Mouse (Mus musculus) brain, embryonic 14.5 days (tissue): ENCODE measurements around the gene Hist1h2af. TPM values are rescaled to one million over a fixed set of nuclear protein-coding genes. Genes with fewer than 3 reads are reported as not detected.
"Not testable (repeated sequence)": the region's sequence is repeated elsewhere in the genome, so short reads cannot be mapped to it uniquely, and the experiment has no call there.

Experiments used
- DNase-seq: peaks from one replicate; pipeline ENCODE4 v3.0.0-alpha.2; 2011; ENCODE audit warnings: low read depth
- CTCF ChIP-seq: fragments of 200-500 bp; IDR thresholded peaks from 2 replicates; pipeline ENCODE4 v1.5.1; 2012; ENCODE audit warnings: inconsistent platforms, mild to moderate bottlenecking, moderate library complexity, borderline replicate concordance; ENCODE audit not compliant: insufficient read depth, insufficient read length; ENCODE audit errors: extremely low read depth
- POLR2A ChIP-seq: fragments of 200-500 bp; IDR thresholded peaks from 2 replicates; pipeline ENCODE4 v1.6.1; 2012; ENCODE audit warnings: mild to moderate bottlenecking, inconsistent platforms, borderline replicate concordance; ENCODE audit not compliant: poor library complexity, insufficient read depth, insufficient read length, severe bottlenecking; ENCODE audit errors: extremely low read depth
- polyA plus RNA-seq: library from polyadenylated mRNA; depleted of rRNA; stranded (reverse); fragments of >200 nt; gene quantifications from 2 replicates; pipeline ENCODE4 v1.2.3, GENCODE M21; 2012

The Hist1h2af gene
- polyA plus RNA-seq, 1 experiment, result 536 TPM

DNA sequence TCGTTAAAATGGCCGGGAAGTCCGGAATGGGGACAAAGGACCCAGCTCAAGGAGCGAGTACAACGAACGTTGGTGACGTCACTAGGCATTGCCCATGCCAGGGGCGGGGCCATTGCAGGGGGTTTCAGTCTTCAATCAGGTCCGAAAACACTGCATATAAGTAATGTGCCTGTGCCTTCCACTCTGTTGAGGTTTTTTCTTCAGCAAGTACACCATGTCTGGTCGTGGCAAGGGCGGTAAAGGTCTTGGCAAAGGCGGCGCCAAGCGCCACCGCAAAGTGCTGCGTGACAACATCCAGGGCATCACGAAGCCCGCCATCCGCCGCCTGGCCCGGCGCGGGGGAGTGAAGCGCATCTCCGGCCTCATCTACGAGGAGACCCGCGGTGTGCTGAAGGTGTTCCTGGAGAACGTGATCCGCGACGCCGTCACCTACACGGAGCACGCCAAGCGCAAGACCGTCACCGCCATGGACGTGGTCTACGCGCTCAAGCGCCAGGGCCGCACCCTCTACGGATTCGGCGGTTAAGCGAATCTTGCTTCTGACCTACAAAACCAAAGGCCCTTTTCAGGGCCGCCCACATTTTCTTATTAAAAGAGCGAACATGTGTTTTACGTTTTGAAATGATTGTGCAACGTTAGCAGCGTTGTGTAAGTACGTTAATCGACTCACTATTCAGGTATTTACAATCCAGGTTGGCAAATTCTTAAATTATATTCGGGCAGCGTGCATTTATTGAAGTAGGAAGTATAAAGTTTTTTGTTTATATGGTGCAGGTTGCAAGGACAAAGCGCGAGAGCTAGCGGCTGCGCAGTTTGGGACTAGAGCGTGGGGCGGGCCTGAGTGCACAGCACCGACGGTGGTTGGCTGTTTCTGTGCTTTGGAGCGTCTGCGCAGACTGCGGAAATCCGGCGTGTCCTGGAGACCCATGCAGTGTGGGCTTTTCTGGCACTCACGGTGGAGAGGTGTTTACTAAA, 2.5 kb upstream of the Hist1h2af start, which contains the start of gene Hist1h4h:
Hist1h4h (plus strand) TSS at position 150 of the 975 bp plus-strand sequence.
- peak; percentile 99 for DNase-seq
- TF ChIP-seq CTCF (no peak), POLR2A (peak; percentile 76; the same call in 1 of the 2 replicates)

DNA sequence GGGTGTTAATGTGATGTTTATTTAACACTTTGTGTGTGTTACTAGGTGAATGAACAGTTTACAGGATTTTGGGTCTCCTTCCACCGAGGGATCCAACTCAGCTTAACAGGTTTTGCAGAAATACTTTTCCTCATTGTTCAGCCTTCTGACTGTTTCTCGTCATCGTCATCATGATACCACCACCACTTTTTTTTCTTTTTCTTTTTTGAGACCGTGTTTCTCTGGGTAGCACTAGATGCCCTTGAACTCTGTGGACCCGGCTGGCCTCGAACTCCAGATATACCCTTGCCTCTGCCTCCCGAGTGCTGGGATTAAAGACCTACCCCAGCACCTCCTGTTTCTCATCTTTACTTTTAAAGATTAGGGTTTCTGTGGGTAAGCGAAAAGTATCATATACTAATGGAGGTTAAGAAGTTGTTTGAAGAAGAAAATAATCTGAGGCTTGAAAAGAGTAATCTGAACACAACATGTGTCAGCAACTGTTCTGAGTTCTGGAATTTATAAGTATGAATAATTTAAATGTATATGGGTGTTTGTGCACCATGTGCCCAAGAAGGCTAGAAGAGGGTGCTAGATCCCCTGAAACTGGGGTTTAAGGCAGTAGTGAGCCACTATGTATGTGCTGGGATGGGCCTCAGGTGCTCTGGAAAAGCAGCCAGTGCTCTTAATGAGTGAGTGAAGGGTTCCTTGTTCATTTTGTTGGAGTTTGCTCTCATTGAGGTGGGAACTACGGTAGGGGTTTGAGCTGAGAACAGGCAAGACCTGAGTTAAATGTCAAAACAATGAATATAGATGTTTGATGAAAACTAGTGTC, 1.2 kb upstream of the Hist1h2af start:
- DNase-seq, result peak; percentile 23
- no peak for TF ChIP-seq CTCF
- TF ChIP-seq POLR2A, result no peak

DNA sequence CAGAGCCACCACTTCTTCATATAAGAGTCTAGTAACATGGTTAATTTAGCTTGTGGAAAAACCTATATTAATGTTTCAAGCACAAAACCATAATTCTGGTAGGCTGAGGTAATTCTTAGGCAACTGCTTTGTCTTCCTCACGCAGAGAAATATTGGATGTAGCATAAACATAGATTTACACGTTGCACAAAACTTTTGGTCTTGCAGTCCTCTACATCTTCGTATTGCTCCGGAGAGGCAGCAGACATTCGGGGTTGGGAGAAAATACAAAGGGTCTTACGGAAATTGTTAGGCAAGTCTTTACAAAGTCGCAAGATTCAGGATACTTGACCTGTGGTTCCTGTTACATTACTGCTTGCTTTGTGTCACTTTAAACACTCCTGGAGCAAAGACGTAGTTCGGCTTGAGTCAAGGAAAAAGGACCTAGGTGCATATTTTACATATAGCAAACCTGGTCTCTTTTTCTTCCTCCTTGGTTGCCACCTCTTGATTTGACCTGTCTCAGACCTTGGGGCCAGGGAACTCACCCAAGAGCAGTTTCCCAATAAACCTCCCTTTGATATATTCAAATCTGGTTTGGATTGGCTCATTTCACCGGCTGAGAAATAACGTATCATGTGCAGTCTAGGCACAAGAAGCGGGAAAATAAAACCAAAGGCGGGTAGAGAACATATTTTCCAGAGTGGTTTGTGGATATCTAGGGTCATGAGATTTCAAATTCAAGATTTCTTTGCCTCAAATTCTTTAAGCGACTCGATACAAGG, 844 bp downstream of the Hist1h2af start:
- no peak for DNase-seq
- TF ChIP-seq POLR2A (no peak), CTCF (no peak)

DNA sequence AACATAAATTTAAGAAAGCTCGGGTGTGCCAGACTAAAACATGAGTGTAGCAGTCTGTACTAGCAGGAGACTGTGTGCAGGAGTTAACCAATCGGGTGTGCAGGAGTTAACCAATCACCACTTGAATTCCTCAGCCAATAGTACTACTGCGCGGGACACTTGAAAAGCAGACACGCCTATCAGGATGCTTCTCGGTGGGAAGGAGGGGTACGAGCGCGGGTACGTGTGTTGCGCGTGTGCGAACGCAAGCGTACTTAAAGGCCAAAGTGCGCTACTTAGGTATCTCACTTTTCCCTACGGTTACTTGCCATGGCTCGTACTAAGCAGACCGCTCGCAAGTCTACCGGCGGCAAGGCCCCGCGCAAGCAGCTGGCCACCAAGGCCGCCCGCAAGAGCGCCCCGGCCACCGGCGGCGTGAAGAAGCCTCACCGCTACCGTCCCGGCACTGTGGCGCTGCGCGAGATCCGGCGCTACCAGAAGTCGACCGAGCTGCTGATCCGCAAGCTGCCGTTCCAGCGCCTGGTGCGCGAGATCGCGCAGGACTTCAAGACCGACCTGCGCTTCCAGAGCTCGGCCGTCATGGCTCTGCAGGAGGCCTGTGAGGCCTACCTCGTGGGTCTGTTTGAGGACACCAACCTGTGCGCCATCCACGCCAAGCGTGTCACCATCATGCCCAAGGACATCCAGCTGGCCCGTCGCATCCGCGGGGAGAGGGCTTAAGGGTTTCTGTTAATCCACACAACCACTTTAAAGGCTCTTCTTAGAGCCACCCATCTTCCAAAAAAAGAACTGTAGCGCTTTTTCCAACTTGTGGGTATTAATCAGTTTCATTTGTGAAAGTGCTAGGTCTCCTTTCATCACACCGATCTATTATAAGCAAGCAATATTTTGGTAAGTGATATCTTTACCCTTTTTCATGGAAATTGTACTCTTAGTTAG, 1.7 kb downstream of the Hist1h2af start, which contains the start of gene Hist1h3g:
Hist1h3g (plus strand) TSS at position 286 of the 939 bp plus-strand sequence.
- TF ChIP-seq POLR2A, result peak; percentile 25; the same call in 1 of the 2 replicates
- peak; percentile 99 for DNase-seq

DNA sequence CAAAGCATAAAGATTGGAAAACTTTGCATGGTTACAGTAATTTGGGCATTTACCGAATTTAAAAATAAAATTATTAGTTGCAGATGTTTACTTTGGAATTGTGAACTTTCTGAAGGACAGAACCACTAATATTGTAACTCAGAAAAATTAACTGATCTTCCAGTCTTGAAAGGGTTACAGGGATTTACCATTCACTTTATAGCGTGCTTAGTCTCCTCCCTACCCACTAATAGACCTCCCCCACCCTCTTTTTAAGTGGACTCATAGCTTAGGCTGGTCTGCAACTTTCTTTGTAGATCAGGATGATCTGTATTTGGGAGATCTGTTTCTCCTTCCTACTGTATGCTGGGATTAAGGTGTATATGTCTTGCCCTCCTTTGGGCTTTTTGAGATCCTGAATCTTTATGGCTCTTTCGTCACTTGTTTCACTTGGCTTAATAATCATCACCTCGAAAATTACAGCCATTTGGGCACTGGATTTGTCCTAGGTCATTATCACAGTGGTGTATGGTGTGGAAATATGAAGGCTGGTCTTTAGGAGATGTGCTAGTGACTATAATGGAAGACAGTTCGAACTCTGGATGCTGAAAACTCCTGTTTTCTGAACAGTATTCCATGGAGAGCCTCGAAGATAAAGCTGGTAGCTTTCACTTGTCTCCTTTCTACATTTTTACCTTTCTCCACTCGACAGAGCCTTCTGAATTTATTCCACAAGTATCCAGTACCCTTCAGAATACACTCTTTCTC, 2.5 kb downstream of the Hist1h2af start:
- no peak for TF ChIP-seq POLR2A
- no peak for TF ChIP-seq CTCF

DNA sequence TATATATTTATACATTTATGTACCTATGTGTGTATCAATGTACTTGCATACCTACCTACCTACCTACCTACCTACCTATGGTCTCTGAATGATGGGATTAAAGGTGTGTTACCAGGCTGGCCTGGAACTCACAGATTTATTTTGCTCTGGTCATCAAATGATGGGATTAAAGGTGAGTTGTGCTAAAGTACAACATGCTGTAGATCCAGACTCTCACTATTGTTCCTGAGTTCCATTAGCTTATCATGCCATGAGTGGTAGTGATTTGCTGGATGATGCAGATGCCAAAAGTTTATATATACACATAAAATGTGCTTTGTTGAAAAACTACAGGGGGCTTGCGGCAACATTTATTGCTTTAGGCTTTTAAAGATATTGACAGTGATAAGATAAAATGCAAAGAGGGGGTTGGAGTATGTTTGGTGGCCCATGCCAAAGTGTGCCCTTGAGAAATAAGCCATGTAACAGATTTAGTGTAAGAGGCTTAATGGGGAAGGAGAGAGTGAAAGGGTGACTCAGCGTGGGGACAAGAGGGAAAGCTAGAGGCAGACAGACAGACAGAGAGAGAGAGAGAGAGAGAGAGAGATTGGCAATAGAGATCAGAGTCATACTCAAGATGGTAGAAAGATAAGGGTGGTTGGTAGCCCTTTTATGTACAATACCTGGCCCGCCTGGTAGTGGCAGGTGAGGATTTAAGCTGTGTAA, 3.5 kb downstream of the Hist1h2af start:
- no peak for TF ChIP-seq POLR2A
- no peak for TF ChIP-seq CTCF
- no peak for DNase-seq

More for the DNA sequence above, 2.5 kb downstream of the Hist1h2af start:
- peak; percentile 42 for DNase-seq

DNA sequence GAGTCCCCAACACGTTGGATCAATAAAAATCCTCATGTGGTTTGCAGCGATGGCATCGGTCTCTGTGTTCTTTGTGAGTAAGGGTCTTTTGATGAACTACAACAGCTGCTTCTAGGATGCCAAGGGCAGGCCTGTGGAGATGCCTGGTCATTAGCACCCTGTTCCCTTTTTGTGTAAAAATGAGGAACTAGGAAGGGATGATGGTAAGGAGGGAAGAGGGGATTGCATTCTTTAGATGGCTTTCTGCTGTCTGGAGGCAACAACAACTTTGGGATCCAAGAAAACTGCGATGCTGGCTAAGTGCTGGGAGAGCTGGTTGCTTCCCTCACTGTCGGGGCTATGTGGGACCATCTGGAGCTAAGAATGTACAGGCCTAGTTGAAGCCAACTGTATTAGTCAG, 4.5 kb downstream of the Hist1h2af start:
- no peak for DNase-seq
- TF ChIP-seq CTCF (no peak), POLR2A (no peak)

DNA sequence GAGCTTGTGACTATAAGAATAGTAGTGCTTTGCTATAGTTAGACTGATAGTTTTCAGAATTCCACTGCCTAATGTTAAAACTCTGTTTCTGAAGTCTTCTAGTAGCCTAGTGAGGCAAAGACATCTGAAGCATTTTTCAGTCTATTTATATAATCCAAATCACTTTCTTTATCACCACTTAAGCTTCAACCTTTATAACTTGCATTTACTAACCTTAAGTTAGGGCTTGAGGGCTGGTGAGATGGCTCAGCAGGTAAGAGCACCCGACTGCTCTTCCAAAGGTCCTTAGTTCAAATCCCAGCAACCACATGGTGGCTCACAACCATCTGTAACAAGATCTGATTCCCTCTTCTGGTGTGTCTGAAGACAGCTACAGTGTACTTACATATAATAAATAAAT, 6.1 kb downstream of the Hist1h2af start:
- not testable (repeated sequence) for DNase-seq

DNA sequence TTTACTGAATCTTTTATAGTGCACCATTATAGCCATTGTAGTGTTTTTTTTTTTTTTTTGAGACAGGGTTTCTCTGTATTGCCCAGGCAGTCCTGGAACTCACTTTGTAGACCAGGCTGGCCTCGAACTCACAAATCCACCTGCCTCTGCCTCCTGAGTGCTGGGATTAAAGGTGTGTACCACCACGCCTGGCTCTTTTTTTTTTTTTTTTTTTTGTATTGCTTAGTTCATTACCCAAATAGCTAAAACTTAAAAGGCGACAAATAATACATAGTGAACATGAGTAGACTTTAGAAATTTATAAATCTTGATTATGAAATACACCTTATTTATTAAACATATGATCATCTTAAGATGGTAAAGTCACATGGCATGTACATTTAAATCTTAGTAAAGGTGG, 7.8 kb downstream of the Hist1h2af start:
- TF ChIP-seq POLR2A (no peak), CTCF (no peak)
- DNase-seq, result no peak

DNA sequence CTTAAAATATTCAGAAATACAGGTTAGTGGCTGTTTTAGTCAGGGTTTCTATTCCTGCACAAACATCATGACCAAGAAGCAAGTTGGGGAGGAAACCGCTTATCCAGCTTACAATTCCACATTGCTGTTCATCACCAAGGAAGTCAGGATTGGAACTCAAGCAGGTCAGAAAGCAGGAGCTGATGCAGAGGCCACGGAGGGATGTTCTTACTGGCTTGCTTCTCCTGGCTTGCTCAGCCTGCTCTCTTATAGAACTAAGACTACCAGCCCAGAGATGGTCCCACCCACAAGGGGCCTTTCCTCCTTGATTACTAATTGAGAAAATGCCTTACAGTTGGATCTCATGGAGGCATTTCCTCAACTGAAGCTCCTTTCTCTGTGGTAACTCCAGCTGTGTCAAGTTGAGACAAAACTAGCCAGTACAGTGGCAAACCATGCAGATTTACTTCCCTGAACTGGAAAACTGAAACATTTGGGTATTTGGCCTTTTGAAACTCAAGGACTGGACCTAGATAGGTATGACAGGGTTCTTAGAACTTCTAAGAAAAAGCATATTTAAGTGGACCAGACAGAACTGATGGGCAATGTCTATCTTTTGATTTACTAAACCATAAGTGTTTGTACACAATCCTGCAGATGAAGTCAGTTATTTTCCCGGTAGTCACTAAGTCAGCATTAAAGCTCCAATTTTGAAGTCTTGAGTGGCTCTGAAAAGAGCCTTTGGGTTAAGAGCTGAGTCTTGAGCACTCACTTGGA, 8.7 kb downstream of the Hist1h2af start:
- DNase-seq, result peak; percentile 11

DNA sequence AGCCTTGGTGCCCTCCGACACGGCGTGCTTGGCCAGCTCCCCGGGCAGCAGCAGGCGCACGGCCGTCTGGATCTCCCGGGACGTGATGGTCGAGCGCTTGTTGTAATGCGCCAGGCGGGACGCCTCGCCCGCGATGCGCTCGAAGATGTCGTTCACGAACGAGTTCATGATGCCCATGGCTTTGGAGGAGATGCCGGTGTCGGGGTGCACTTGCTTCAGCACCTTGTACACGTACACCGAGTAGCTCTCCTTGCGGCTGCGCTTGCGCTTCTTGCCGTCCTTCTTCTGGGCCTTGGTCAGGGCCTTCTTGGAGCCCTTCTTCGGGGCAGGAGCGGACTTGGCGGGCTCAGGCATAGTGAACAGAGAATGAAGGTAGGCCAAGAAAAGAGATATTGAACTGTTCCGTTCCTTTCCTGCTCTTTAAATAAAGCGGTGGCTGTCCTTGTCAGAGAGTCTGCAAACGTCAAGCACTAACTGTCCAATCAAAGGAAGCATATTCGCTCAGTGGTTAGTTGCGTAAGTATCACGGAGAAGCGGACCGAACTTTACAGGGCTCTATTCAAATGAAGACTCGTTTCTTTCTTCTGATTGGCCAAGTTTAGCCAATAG, 9.4 kb downstream of the Hist1h2af start, which contains the start of gene Hist1h2bh:
Hist1h2bh (minus strand) TSS at position 394 of the 609 bp plus-strand sequence.
- peak; percentile 98 for DNase-seq

More for the DNA sequence above, 9.4 kb downstream of the Hist1h2af start, which contains the start of gene Hist1h2bh:
- TF ChIP-seq POLR2A, result peak; percentile 37; the same call in 1 of the 2 replicates
